Mouse (Mus musculus) bone marrow macrophage, adult 2 months (primary cell): ENCODE measurements around the gene Ppil3.

Source experiments
- CTCF ChIP-seq: IDR thresholded peaks from 2 replicates; pipeline ENCODE4 v1.5.1; 2012; ENCODE audit warnings: low read depth, mild to moderate bottlenecking, low read length, moderate library complexity
- POLR2A ChIP-seq: IDR thresholded peaks from 2 replicates; pipeline ENCODE4 v1.6.1; 2012; ENCODE audit warnings: mild to moderate bottlenecking, low read depth, low read length, borderline replicate concordance

GRCm38 (mm10) chr1:58410776-58411175 lies 34.5 kb downstream of the Ppil3 start:
- TF ChIP-seq CTCF (no peak), POLR2A (no peak)
